Mouse (Mus musculus): ENCODE results near the gene Ctcfl.

GRCm38 (mm10) chr2:173085763-173086162 lies 33.6 kb downstream of the Ctcfl start:
- TF ChIP-seq POLR2A (IDR thresholded peaks at IDR 0.05; ENCODE audit: control insufficient read depth, extremely low read depth, insufficient read depth, low read length, poor library complexity) (no peak), CTCF (IDR thresholded peaks at IDR 0.05; ENCODE audit: borderline replicate concordance, control insufficient read depth, extremely low read depth, insufficient read depth, low read length, poor library complexity) (no peak)

All from thymus, adult 2 months (tissue).